Comparison of ENCODE assay signal across 13 mouse cellular contexts in the genomic region with DNA sequence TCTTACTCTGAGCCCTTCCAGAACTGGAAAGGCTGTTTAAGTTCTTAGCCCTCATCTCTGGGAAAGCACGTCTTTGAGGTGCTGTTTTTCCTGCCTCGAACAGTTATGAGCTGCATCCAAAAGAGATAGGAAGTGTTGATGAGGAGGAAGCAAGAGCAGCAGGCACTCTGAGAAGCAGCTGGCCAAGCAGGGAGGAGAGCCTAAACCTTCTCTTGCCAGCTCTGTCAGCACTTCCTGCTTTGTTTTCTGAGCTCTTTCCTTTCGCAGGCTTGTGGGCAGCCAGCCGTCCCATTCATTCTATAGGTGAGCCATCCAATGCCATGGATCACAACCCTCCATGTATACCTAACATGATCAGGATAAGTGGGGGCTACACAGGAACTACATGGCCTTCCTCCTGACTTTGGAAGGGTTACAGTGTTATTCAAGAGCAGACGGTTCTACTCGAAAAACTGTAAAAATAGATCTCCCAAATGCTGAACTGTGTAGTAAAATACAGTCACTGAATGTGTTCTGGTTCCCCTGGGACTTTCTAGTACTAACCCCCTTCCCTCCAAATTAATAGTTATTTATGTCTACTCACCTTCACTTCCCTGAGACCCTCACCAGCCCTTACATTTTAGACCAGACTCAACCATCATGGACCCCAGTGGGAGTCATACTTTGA.
DNase-seq lines count a peak whose midpoint lies in the region; ATAC-seq lines count a peak whose summit lies in the region.
"Had no signal": no experiment of that assay in that cellular context is flagged by ENCODE, and none has a peak within 500 bp of the region (broad histone marks: within the 10 kb centered on the region; RNA-seq: fewer than 3 reads in every experiment).

No protein-coding gene starts in this region.

- ATAC-seq in forebrain, embryonic 15.5 days (replicated peaks) = peak; percentile 67; the same call in 1 of the 2 replicates

- DNase-seq in forebrain, embryonic 10.5 days (ENCODE audit: extremely low spot score, low spot score) = no peak
- DNase-seq in brain, embryonic 18.5 days (ENCODE audit: low read depth, low spot score) = peak; percentile 66
- DNase-seq in frontal cortex, postnatal 25 days (ENCODE audit: low spot score in 2 of 2) = peak; percentile 15 to 16
- peak; percentile 60 to 62 for DNase-seq in left cerebral cortex, postnatal 14 days (ENCODE audit: low spot score in 2 of 2)
- no peak for DNase-seq in MN1 (ENCODE audit: low spot score)
- DNase-seq in spleen, adult 12 weeks (ENCODE audit: low spot score) = no peak
- DNase-seq in embryo, embryonic 11 days = no peak
- DNase-seq: adrenal gland, postnatal 25 days; kidney, adult 11 months had no signal

- H3K4me3 ChIP-seq in forebrain, embryonic 15.5 days = no peak overlapping the region
- no peak overlapping the region for H3K4me3 ChIP-seq in forebrain, embryonic 10.5 days
- H3K4me3 ChIP-seq: embryonic facial prominence, embryonic 15.5 days; heart, embryonic 13.5 days; limb, embryonic 13.5 days had no signal

- peak overlapping the region; percentile 82 for H3K27ac ChIP-seq in forebrain, embryonic 15.5 days (replicated peaks)
- H3K27ac ChIP-seq in forebrain, embryonic 10.5 days = no peak overlapping the region
- H3K27ac ChIP-seq: embryonic facial prominence, embryonic 15.5 days; heart, embryonic 13.5 days; limb, embryonic 13.5 days had no signal

- H3K9me3 ChIP-seq in forebrain, embryonic 15.5 days = no peaks in the 10 kb centered on the region
- no peaks in the 10 kb centered on the region for H3K9me3 ChIP-seq in forebrain, embryonic 10.5 days
- H3K9me3 ChIP-seq: embryonic facial prominence, embryonic 15.5 days; heart, embryonic 13.5 days; limb, embryonic 13.5 days had no signal

- no peaks in the 10 kb centered on the region for H3K27me3 ChIP-seq in forebrain, embryonic 15.5 days
- no peaks in the 10 kb centered on the region for H3K27me3 ChIP-seq in forebrain, embryonic 10.5 days (ENCODE audit: poor library complexity, severe bottlenecking)
- H3K27me3 ChIP-seq: embryonic facial prominence, embryonic 15.5 days; heart, embryonic 13.5 days; limb, embryonic 13.5 days had no signal

- H3K4me1 ChIP-seq in forebrain, embryonic 15.5 days = no peaks in the 10 kb centered on the region
- H3K4me1 ChIP-seq in forebrain, embryonic 10.5 days = no peaks in the 10 kb centered on the region
- H3K4me1 ChIP-seq: embryonic facial prominence, embryonic 15.5 days; limb, embryonic 13.5 days had no signal

- H3K9ac ChIP-seq in forebrain, embryonic 15.5 days (replicated peaks) = no peak overlapping the region
- H3K9ac ChIP-seq: embryonic facial prominence, embryonic 15.5 days; heart, embryonic 13.5 days; limb, embryonic 13.5 days had no signal

- 69% methylated on average over 6 of the region's 6 CpGs for WGBS in forebrain, embryonic 15.5 days
- 87% methylated on average over 6 of the region's 6 CpGs for WGBS in forebrain, embryonic 10.5 days

- intact Hi-C loops in left cerebral cortex, postnatal 14 days (cut with DNase I) = no loop called here

- H3K4me2 ChIP-seq in forebrain, embryonic 15.5 days (replicated peaks) = no peak overlapping the region
- H3K4me2 ChIP-seq: embryonic facial prominence, embryonic 15.5 days; heart, embryonic 13.5 days; limb, embryonic 13.5 days had no signal

- no peaks in the 10 kb centered on the region for H3K36me3 ChIP-seq in forebrain, embryonic 15.5 days
- peaks cover 6% of the 10 kb centered on the region for H3K36me3 ChIP-seq in forebrain, embryonic 10.5 days (replicated peaks)

Comparison
In these comparisons a context has a peak if more than half of its experiments do, and no peak if none do; other contexts are left out.
1. DNase-seq: peak in brain, embryonic 18.5 days (single experiment), frontal cortex, postnatal 25 days (2 of 2) and left cerebral cortex, postnatal 14 days (2 of 2); none in forebrain, embryonic 10.5 days (single experiment), MN1 (single experiment), spleen, adult 12 weeks (single experiment) and embryo, embryonic 11 days (single experiment).